In the genomic region with DNA sequence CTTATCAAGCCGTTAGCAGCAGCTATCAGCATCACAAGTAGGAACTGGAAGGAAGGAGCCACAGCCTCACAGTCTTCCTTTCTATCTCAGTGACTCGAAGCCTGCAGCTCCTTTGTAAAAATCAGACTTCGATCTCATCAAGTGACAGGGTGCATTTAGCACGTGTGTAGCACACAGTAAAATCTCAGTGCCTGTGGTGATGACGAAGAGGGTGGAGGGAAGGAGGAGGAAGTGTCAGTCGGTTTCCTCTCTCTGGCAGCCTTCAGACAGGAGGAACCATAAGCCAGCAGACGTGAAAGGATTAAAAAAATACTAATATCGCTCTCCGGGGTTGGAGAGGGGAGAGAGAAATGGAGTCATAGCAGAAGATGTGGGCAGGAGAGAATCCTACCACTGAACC, we compare ENCODE assay signal across 27 mouse cellular contexts.
DNase-seq lines count a peak whose midpoint lies in the region; ATAC-seq and TF ChIP-seq lines count a peak whose summit lies in the region.
"Had no signal": no experiment of that assay in that cellular context is flagged by ENCODE, and none has a peak within 500 bp of the region (broad histone marks: within the 10 kb centered on the region; RNA-seq: fewer than 3 reads in every experiment).

No protein-coding gene starts in this region.

- H3K9ac ChIP-seq in forebrain, postnatal 0 days, result no peak overlapping the region
- H3K9ac ChIP-seq in forebrain, embryonic 14.5 days (ENCODE audit: low read length), result no peak overlapping the region
- H3K9ac ChIP-seq: heart, embryonic 15.5 days; hindbrain, embryonic 15.5 days; liver, embryonic 15.5 days; lung, embryonic 15.5 days; midbrain, embryonic 12.5 days; neural tube, embryonic 12.5 days had no signal

- H3K4me3 ChIP-seq in forebrain, postnatal 0 days (ENCODE audit: low read depth, low read length), result no peak overlapping the region
- H3K4me3 ChIP-seq in forebrain, embryonic 14.5 days (ENCODE audit: low read depth, low read length), result no peak overlapping the region
- H3K4me3 ChIP-seq: gastrocnemius, adult 2 months; heart, embryonic 15.5 days; hindbrain, embryonic 15.5 days; layer of hippocampus, adult 2 months; limb, embryonic 10.5 days; liver, embryonic 15.5 days; lung, embryonic 15.5 days; midbrain, embryonic 12.5 days; neural tube, embryonic 12.5 days had no signal

- no peaks in the 10 kb centered on the region for H3K27me3 ChIP-seq in forebrain, postnatal 0 days (ENCODE audit: insufficient read depth, low read length)
- H3K27me3 ChIP-seq in forebrain, embryonic 14.5 days (replicated peaks; ENCODE audit: control insufficient read depth, insufficient read depth, low read length), result no peaks in the 10 kb centered on the region
- H3K27me3 ChIP-seq: heart, embryonic 15.5 days; hindbrain, embryonic 15.5 days; liver, embryonic 15.5 days; lung, embryonic 15.5 days; midbrain, embryonic 12.5 days; neural tube, embryonic 12.5 days had no signal

- TF ChIP-seq CTCF in forebrain, postnatal 0 days (IDR thresholded peaks at IDR 0.05; ENCODE audit: low read depth), result no peak

- H3K4me1 ChIP-seq in forebrain, postnatal 0 days (ENCODE audit: insufficient read depth), result 0 out of 2 replicates have a peak, but pooled peaks cover under 1% of the 10 kb centered on the region
- peaks cover under 1% of the 10 kb centered on the region; the same call in 1 of the 2 replicates for H3K4me1 ChIP-seq in forebrain, embryonic 14.5 days (ENCODE audit: control insufficient read depth, insufficient read depth, low read length)
- H3K4me1 ChIP-seq: heart, embryonic 15.5 days; liver, embryonic 15.5 days; lung, embryonic 15.5 days had no signal

- no peaks in the 10 kb centered on the region for H3K9me3 ChIP-seq in forebrain, postnatal 0 days (ENCODE audit: low read length)
- H3K9me3 ChIP-seq in forebrain, embryonic 14.5 days (replicated peaks; ENCODE audit: control insufficient read depth, low read length), result no peaks in the 10 kb centered on the region
- H3K9me3 ChIP-seq: heart, embryonic 15.5 days; hindbrain, embryonic 15.5 days; limb, embryonic 10.5 days; liver, embryonic 15.5 days; lung, embryonic 15.5 days; midbrain, embryonic 12.5 days; neural tube, embryonic 12.5 days had no signal

- ATAC-seq in forebrain, postnatal 0 days, result peak; percentile 40; the same call in 1 of the 2 replicates
- ATAC-seq in forebrain, embryonic 14.5 days, result no peak
- peak; percentile 83 to 90 for ATAC-seq in hematopoietic stem cell, adult 5-6 weeks (replicated peaks in 1 of 2; ENCODE audit: insufficient read depth in 1 of 2, low FRiP score in 2 of 2, low TSS enrichment in 1 of 2, low read depth in 1 of 2, poor library complexity in 2 of 2, severe bottlenecking in 2 of 2)
- ATAC-seq: intestine, embryonic 16.5 days had no signal

- H3K36me3 ChIP-seq in forebrain, postnatal 0 days (ENCODE audit: insufficient read depth), result no peaks in the 10 kb centered on the region
- no peaks in the 10 kb centered on the region for H3K36me3 ChIP-seq in forebrain, embryonic 14.5 days (ENCODE audit: control insufficient read depth, insufficient read depth, low read length)
- H3K36me3 ChIP-seq: heart, embryonic 15.5 days; hindbrain, embryonic 15.5 days; limb, embryonic 10.5 days; liver, embryonic 15.5 days; lung, embryonic 15.5 days; midbrain, embryonic 12.5 days; neural tube, embryonic 12.5 days had no signal

- 55% methylated on average over 9 of the region's 9 CpGs for whole genome bisulfite sequencing in forebrain, postnatal 0 days
- 66% methylated on average over 9 of the region's 9 CpGs for WGBS in forebrain, embryonic 14.5 days

- no peak overlapping the region for H3K27ac ChIP-seq in forebrain, postnatal 0 days (ENCODE audit: low read depth, low read length)
- no peak overlapping the region for H3K27ac ChIP-seq in forebrain, embryonic 14.5 days (ENCODE audit: low read depth, low read length)
- H3K27ac ChIP-seq: gastrocnemius, adult 2 months; heart, embryonic 15.5 days; hindbrain, embryonic 15.5 days; layer of hippocampus, adult 2 months; limb, embryonic 10.5 days; liver, embryonic 15.5 days; lung, embryonic 15.5 days; midbrain, embryonic 12.5 days; neural tube, embryonic 12.5 days had no signal

- H3K4me2 ChIP-seq in forebrain, postnatal 0 days (ENCODE audit: low read depth), result no peak overlapping the region
- no peak overlapping the region for H3K4me2 ChIP-seq in forebrain, embryonic 14.5 days (ENCODE audit: low read length)
- H3K4me2 ChIP-seq: heart, embryonic 15.5 days; hindbrain, embryonic 15.5 days; liver, embryonic 15.5 days; lung, embryonic 15.5 days; midbrain, embryonic 12.5 days; neural tube, embryonic 12.5 days had no signal

- DNase-seq in forebrain, postnatal 0 days, result no peak
- DNase-seq in forebrain, embryonic 14.5 days (ENCODE audit: low spot score), result no peak
- peak; percentile 26 for DNase-seq in MEL-GATA-1-ER (ENCODE audit: extremely low read depth, low read depth)
- peak; percentile 40 for DNase-seq in naive thymus-derived CD4-positive, alpha-beta T cell, adult 2 months (ENCODE audit: low read depth)
- no peak for DNase-seq in c-Kit-positive CD71-positive TER-119-positive erythroid progenitor cells, embryonic 14.5 days (ENCODE audit: low spot score)
- no peak for DNase-seq in testis, postnatal 14 days (ENCODE audit: low spot score)
- DNase-seq: adrenal gland, postnatal 36 days; cerebellum, adult 18-20 months; cerebellum, postnatal 25 days; gastrocnemius, adult 2 months; heart, postnatal 36 days; kidney, adult 9 months; kidney, postnatal 14 days; liver; lung, postnatal 4 days; right cerebral cortex, postnatal 14 days; spleen, adult 18-20 months had no signal

Comparison
In these comparisons a context has a peak if more than half of its experiments do, and no peak if none do; other contexts are left out.
1. DNase-seq: peak in MEL-GATA-1-ER (single experiment) and naive thymus-derived CD4-positive, alpha-beta T cell, adult 2 months (single experiment); none in forebrain, postnatal 0 days (single experiment), forebrain, embryonic 14.5 days (single experiment), c-Kit-positive CD71-positive TER-119-positive erythroid progenitor cells, embryonic 14.5 days (single experiment) and testis, postnatal 14 days (single experiment).